Mouse (Mus musculus) testis, postnatal 14 days (tissue): ENCODE data around the gene Mrpl58.
"Not testable (repeated sequence)": the region's sequence is repeated elsewhere in the genome, so short reads cannot be mapped to it uniquely, and the experiment has no call there.

Experiments used
- DNase-seq: peaks from one replicate; pipeline ENCODE4 v3.0.0; 2021; ENCODE audit warnings: low spot score

Mrpl58 gene

GRCm38 (mm10) chr11:115427482-115428331, 24.2 kb downstream of the Mrpl58 start:
- DNase-seq: no peak

GRCm38 (mm10) chr11:115429307-115429706, 25.8 kb downstream of the Mrpl58 start:
- no peak for DNase-seq

- DNase-seq: no peak
These were observed 27.0 kb downstream of the Mrpl58 start for GRCm38 (mm10) chr11:115430561-115430960.

GRCm38 (mm10) chr11:115432814-115433213, 29.3 kb downstream of the Mrpl58 start:
- no peak for DNase-seq

- DNase-seq: no peak
These were observed 29.8 kb downstream of the Mrpl58 start for GRCm38 (mm10) chr11:115433342-115433741.

- no peak for DNase-seq
These were observed 32.2 kb downstream of the Mrpl58 start for GRCm38 (mm10) chr11:115435596-115436337.

- no peak for DNase-seq
These were observed 34.1 kb downstream of the Mrpl58 start for GRCm38 (mm10) chr11:115437571-115438122.

- DNase-seq: no peak
These were observed 35.8 kb downstream of the Mrpl58 start for GRCm38 (mm10) chr11:115439326-115439725.

- peak; percentile 51 for DNase-seq
These were observed 36.5 kb downstream of the Mrpl58 start, which contains the start of gene Trim80 for GRCm38 (mm10) chr11:115439906-115440595. TSS of gene Trim80 (plus strand) at chr11:115440545.

GRCm38 (mm10) chr11:115441417-115441816, 37.9 kb downstream of the Mrpl58 start:
- no peak for DNase-seq

- peak; percentile 62 for DNase-seq
These were observed 43.4 kb downstream of the Mrpl58 start for GRCm38 (mm10) chr11:115446906-115447305.

- no peak for DNase-seq
These were observed 43.9 kb downstream of the Mrpl58 start for GRCm38 (mm10) chr11:115447321-115447885.

- no peak for DNase-seq
These were observed 44.5 kb downstream of the Mrpl58 start for GRCm38 (mm10) chr11:115448075-115448474.

- DNase-seq: no peak
These were observed 45.4 kb downstream of the Mrpl58 start for GRCm38 (mm10) chr11:115448998-115449397.

GRCm38 (mm10) chr11:115450176-115450575, 46.6 kb downstream of the Mrpl58 start:
- no peak for DNase-seq

- DNase-seq: no peak
These were observed 48.3 kb downstream of the Mrpl58 start for GRCm38 (mm10) chr11:115451781-115452241.

- no peak for DNase-seq
These were observed 48.8 kb downstream of the Mrpl58 start for GRCm38 (mm10) chr11:115452281-115452860.

- DNase-seq: no peak
These were observed 49.8 kb downstream of the Mrpl58 start for GRCm38 (mm10) chr11:115453306-115453705.

- not testable (repeated sequence) for DNase-seq
These were observed 51.3 kb downstream of the Mrpl58 start for GRCm38 (mm10) chr11:115454822-115455221.

GRCm38 (mm10) chr11:115455619-115456018, 52.1 kb downstream of the Mrpl58 start:
- DNase-seq: no peak

- DNase-seq: no peak
These were observed 52.6 kb downstream of the Mrpl58 start for GRCm38 (mm10) chr11:115456182-115456581.
